Mouse (Mus musculus) kidney, adult 11 months (tissue): ENCODE data around the gene Tgm7.
"Not testable (repeated sequence)": the region's sequence is repeated elsewhere in the genome, so short reads cannot be mapped to it uniquely, and the experiment has no call there.

Source experiments
- DNase-seq: peaks from one replicate; pipeline ENCODE4 v3.0.0; 2022

Gene Tgm7

DNA sequence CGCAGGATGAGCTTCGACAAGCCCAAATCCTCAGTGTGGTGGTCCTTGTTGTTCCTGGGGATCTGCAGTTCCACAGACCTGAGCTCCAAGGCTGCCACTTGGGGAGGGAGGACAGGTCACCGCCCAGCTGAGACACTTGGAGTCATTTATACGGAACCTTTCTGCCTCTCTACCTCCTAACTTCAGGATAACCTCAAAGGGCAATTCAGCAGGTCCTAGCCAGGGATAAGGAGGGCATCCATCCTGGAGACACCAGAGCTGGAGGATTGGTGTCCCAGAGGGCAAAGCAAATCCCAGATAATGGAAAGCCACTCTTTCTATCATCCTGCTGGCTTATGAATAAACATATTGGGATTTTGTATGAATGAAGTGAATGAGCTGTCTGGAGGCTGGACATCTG, at the start of gene Tgm7:
Tgm7 (minus strand) TSS at position 101 of the 400 bp plus-strand sequence.
- no peak for DNase-seq

DNA sequence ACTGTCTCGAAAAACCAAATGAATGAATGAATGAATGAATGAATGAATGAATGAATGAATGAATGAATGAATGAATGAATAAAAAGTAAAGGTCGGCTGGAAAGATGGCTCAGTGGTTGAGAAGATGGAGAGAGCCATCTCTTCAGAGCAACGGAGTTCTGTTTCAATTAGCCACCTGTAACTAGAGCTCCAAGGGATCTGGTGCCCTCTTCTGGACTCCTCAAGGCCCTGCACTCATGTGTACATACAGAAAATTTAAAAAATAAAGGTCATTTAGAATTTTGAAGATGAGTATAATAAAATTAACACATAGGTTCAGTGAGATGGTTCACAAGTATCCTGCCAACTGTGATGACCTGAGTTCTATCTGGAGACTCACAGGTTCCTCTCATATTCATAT, 43.5 kb upstream of the Tgm7 start:
- DNase-seq = no peak

DNA sequence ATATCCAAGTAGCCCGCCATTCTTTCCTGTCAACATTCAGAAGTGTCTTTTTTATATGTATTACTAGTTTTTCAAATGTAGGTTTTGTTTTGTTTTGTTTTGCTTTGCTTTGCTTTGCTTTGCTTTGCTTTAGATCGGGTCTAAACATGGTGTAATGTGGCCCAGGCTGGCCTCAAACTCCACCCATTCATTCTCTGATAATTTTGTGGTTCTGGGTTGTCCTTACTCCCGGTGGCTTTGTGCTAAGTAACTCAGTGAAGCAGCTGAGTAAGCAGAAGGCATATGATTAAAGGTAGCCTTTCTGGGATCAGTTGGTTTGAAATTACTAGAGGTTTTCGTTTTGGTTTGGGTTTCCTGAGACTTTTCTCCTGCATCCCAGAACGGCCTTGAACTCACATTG, 40.1 kb upstream of the Tgm7 start:
- DNase-seq = no peak

- DNase-seq = no peak
These were observed 32.8 kb upstream of the Tgm7 start for GRCm38 (mm10) chr2:121142415-121142814.

- no peak for DNase-seq
These were observed 31.8 kb upstream of the Tgm7 start for GRCm38 (mm10) chr2:121141216-121142035.

GRCm38 (mm10) chr2:121140018-121140882, 30.7 kb upstream of the Tgm7 start, which contains the start of the genes Adal and Lcmt2:
Gene Adal, plus strand, starts transcription at chr2:121140428.
Gene Lcmt2, minus strand, starts transcription at chr2:121140653.
- DNase-seq = peak; percentile 90

GRCm38 (mm10) chr2:121139266-121140017, 29.8 kb upstream of the Tgm7 start:
- peak; percentile 80 for DNase-seq

DNA sequence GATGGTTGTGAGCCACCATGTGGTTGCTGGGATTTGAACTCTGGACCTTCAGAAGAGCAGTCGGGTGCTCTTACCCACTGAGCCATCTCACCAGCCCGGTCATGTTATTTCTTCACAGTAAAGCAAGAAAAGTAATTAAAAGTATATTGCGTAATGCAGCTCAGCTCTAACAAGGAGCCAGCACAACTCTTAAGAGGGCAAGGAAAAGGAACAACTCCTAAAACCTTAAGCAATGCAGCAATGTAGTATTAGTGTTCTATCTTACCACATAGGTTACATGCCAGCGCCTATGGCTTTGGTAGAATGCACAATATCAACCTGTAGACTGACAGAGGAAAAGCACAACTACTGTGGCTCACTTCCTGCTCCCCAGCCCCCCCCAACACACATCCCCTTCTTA, 27.8 kb upstream of the Tgm7 start:
- no peak for DNase-seq

- DNase-seq = no peak
These were observed 23.2 kb upstream of the Tgm7 start for GRCm38 (mm10) chr2:121132822-121133221.

GRCm38 (mm10) chr2:121128865-121129620, 19.4 kb upstream of the Tgm7 start:
- no peak for DNase-seq

- DNase-seq = no peak
These were observed 17.9 kb upstream of the Tgm7 start for GRCm38 (mm10) chr2:121127536-121127935.

GRCm38 (mm10) chr2:121126302-121126701, 16.7 kb upstream of the Tgm7 start:
- not testable (repeated sequence) for DNase-seq

- DNase-seq = no peak
These were observed 9.7 kb upstream of the Tgm7 start for GRCm38 (mm10) chr2:121119260-121119659.

DNA sequence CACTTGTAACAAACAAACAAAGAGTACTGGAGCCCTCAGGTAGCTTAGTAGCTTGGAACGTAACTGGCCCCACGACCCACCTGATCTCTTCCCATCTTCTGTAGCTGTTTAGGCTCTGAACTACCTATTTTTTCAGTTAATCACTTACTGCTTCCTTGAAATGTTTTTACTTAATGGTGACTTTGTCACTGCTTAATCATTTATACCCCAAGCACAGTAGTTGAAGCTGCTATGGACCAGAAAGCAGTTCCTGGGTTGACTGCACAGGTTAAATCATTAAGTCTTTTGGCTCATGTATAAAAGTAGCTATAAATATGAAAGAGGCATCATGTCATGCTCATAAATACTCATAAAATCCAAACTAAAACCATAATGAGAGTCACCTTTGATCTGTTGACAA, 5.8 kb upstream of the Tgm7 start:
- DNase-seq = no peak

- DNase-seq = no peak
These were observed 3.7 kb downstream of the Tgm7 start for GRCm38 (mm10) chr2:121105940-121106339.

- DNase-seq = peak; percentile 43
These were observed 7.5 kb downstream of the Tgm7 start for GRCm38 (mm10) chr2:121102051-121102450.

- DNase-seq = no peak
These were observed 19.8 kb downstream of the Tgm7 start for GRCm38 (mm10) chr2:121089751-121090150.

- DNase-seq = no peak
These were observed 21.1 kb downstream of the Tgm7 start for GRCm38 (mm10) chr2:121088507-121088906.

- no peak for DNase-seq
These were observed 24.0 kb downstream of the Tgm7 start, which contains the start of gene Tgm5 for GRCm38 (mm10) chr2:121085480-121086185. Gene Tgm5, minus strand, starts transcription at chr2:121085841.

GRCm38 (mm10) chr2:121082626-121083025, 27.0 kb downstream of the Tgm7 start:
- DNase-seq = no peak

DNA sequence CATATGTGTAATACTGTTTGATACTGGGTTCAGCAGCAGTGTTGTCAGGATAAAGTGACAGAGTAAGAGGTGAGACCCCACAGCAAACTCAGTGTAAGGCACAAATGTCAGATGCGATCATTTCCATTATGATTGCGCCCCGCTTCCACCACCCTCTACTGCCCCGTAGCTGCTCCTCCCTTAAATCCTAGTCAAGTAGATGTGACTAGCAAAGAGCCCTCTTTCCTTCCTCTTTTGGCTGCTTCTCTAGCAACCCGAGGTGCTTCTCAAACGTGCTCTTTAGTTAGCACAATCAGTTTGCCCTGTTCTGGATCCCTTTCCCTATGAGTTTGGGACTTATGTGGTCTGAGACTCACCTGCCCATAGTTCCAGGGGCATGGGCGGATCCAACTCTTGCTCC, 34.8 kb downstream of the Tgm7 start:
- DNase-seq = no peak

DNA sequence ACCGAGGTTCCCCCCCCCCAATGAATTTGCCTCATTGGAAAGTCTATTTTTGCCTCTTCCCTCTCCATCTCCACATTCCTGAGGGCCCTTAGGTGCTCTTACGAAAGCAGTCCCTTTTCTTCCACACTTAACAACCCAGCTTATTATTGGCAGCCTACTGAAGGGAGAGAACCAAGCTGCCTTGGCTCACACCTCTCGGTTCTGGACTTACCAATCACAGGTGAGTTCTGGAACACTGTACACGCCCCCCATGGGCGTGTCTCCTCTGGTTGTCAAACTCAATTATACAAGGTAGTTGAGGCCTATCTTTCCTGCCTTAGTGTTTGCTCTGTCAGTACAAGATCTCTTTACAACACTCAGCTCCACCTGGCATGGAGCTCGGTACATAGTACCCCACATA, 37.7 kb downstream of the Tgm7 start:
- DNase-seq = no peak
